Mouse (Mus musculus) cerebellum, adult 2 months (tissue): ENCODE data around the gene Tspo.

ENCODE experiments used
- CTCF ChIP-seq: fragments of 200-500 bp; IDR thresholded peaks from 2 replicates; pipeline ENCODE4 v1.5.1; 2011; ENCODE audit warnings: low read depth, mild to moderate bottlenecking, control low read depth, low read length, moderate library complexity, borderline replicate concordance; ENCODE audit not compliant: insufficient read depth
- POLR2A ChIP-seq: fragments of 200-500 bp; IDR thresholded peaks from 2 replicates; pipeline ENCODE4 v1.6.1; 2011; ENCODE audit warnings: low read length, control low read depth, borderline replicate concordance; ENCODE audit not compliant: insufficient read depth

DNA sequence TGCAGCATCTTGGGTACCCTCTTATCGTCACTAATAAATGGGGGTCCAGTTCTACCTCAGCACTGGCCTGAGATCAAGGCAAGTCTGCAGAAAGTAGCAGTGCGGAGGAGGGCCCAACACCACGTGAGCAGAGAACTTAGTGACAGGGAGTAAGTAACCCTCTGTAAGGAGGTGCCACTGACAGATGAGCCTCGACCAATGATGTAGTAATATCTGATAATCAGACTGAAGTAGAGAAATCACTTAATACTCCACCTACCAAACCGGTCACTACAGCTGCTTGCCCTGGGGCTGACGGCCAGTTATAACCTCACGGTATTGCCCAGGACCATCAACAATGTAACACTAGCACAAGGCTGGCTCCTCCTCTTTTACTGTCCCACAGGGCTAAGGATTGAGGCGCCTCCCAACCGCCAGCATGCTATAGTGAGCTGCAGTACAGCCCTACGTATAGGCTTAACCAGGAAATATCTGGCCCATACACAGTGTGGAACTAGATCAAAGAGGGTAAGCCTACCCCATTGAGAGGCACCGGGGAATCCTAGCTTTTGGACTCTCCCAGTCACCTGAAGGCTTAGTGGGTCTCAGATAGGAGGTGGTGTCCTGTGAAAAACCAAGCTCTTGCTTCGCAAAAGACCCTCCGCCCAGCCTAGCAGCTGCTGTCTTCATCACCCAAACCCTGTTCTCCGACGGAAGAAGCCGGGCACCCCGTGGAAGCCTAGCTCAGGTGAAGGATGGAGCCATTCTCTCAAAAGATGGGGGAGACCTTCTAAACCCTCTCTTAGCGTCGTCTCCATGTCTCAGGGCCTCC, 30.5 kb downstream of the Tspo start:
- TF ChIP-seq CTCF: no peak
- TF ChIP-seq POLR2A: no peak
